Mouse (Mus musculus) urinary bladder, adult 2 months (tissue): ENCODE data around the gene Negr1. TPM values are rescaled to one million over a fixed set of nuclear protein-coding genes. Genes with fewer than 3 reads are reported as not detected.

Experiments
- DNase-seq: peaks from one replicate; pipeline ENCODE4 v3.0.0; 2022; ENCODE audit warnings: low spot score
- polyA plus RNA-seq: library from polyadenylated mRNA; depleted of rRNA; stranded (reverse); fragments of >200 nt; gene quantifications from 2 replicates; pipeline ENCODE4 v1.2.3, GENCODE M21; 2012

Gene Negr1
- polyA plus RNA-seq, 1 experiment: 4.6 TPM

- DNase-seq: no peak
Measured at GRCm38 (mm10) chr3:157209386-157209785, 647.8 kb downstream of the Negr1 start.

DNA sequence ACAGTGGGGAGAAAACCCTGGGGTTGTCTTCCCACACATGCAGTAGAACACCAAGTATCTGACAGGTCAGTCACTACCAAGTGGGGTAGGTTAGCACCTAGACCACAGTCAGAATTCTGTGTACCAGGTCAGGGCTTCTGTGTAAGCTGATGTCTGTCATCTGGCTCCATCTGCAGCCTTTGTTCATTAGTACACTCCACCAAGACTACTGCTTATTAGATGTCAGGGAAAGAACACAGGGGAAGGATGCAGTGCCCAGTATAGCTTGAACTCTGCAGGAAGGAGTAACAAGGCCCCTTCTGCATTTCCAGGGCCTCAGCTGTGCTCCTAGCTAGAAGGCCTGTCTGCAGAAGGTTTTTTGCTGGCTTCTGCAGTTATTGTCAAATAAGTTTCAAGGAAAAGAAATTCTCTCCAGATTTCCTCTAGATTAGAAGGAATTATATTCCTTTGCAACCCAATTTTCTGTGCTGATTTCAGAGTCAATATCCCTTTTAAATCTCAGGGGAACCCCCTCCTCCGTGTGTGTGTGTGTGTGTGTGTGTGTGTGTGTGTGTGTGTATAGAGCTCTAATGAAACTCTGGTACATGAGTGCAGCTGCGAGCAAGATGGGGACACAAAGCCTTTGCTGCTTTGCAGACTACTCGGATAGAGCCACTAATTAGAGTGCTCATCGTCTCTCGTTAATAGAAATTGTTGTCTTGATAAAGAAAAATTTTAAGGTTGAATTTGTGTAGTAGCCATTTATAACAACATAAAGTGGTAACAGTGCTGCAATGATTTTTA is 654.5 kb downstream of the Negr1 start:
- DNase-seq: no peak

DNA sequence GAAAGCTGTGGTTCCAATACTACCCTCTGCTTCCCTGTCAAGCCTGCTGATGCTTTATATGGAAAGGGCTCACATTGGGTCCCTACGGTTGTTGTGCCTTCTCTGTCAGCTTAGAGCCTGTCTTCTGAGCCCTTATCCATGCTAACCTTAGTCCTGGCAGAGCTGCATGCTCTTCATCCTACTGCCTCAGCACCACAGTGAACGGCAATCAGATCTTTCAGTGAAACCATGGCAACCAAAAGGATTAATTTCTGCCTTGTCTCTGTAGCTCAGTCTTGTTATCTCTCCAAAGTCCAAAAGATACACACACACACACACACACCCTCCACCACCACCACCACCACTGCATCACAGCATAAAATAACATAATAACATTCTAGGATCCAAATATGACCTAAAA is 656.2 kb downstream of the Negr1 start:
- no peak for DNase-seq

DNA sequence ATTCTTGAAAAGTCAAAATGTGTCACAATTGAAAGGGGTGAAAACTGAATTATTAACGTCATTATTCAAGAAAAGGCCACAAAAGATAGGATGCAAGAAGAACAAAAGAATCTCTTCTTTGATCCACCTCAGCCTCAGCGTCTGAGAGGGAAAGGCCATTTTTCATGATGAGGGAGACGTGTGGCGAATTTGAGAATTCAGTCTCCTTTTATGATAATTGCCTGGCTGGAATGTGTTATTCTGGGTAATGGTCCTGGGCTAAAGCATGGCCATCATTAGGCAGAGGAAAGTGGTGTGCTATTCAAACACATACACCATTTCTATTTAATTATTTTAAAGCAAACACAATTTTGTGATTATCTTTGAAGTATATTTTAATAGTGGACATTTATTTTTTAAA is 663.3 kb downstream of the Negr1 start:
- DNase-seq: no peak

- no peak for DNase-seq
Measured at GRCm38 (mm10) chr3:157232723-157233122, 671.1 kb downstream of the Negr1 start.

- no peak for DNase-seq
Measured at GRCm38 (mm10) chr3:157240240-157240639, 678.6 kb downstream of the Negr1 start.

DNA sequence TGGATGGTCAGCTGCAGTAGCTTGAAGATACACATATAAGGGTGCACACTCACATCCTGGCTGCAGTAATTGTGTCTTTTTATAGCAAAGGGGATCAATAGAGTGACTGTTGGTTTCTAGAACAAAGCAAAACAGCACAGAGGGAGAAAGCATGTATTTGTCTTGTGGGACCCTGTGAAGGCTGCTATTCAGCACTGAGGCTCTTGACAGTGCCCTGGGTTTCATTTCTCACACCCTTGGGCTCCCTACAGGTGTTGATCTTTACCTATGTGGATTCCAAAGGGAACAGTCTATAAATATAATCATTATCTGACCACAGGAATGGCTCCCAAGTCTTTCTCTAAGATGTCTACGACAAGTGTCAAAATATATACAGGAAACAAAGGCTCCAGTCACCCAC is 693.9 kb downstream of the Negr1 start:
- DNase-seq: no peak

DNA sequence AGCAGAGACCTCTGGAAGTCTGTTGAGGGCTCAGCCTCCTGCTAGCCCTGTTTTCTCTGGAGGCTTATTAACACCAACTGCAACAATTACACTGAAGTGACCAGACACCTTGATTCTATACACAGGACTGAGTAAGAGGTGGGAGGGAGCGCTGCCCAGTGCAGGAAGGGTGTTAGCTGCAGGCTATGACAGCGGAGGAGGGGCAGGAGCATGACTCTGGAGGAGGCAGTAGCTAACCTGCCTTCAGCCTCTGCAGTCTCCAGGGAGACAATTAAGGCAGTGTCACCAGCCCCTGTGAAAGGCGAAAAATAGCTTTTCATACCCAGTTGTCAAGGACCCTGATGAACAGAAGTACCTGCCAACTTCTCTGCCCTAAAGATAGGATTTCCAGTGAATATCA is 694.3 kb downstream of the Negr1 start:
- no peak for DNase-seq

GRCm38 (mm10) chr3:157268742-157269141 is 707.1 kb downstream of the Negr1 start:
- DNase-seq: no peak

GRCm38 (mm10) chr3:157272379-157272778 is 710.8 kb downstream of the Negr1 start:
- DNase-seq: no peak

- DNase-seq: no peak
Measured at GRCm38 (mm10) chr3:157274143-157274542, 712.5 kb downstream of the Negr1 start.

GRCm38 (mm10) chr3:157279717-157280116 is 718.1 kb downstream of the Negr1 start:
- no peak for DNase-seq

DNA sequence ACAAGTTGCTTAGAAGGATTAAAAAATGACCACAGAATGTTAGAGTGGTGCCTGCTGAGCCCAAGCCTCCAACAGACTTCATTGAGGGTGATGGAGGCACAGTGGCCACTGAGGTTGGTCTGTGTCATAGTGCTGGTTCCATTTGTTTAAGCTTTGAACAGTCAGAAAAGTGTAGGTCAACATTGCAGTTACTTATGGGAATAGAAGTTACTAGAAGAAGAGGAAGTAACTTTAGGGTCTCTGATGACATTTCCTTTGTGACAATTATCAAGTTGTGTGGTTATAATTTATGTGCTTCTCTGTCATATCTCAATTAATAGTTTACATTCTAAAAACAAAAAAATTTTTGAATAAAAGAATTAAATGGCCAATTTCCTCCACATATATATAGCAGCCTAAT is 719.7 kb downstream of the Negr1 start:
- DNase-seq: no peak

DNA sequence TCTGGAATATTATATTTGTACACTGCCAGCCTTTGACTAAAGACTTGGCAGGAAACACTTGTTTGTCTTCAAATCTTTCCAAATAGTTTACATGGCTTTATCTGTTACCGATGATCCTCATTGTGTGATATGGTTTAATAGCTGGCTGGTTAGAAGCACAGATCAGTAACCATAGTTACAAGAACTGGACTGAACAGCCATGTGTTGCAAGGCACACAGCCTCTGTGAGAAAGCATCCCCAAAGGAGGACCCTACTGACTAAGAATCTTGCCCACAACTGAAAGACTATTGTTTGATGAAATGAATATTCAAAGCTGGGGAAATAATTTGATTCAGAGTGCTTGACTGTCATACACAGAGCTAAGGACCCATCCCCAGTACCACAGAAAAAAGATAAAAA is 729.7 kb downstream of the Negr1 start:
- DNase-seq: no peak

- DNase-seq: no peak
Measured at GRCm38 (mm10) chr3:157297216-157297615, 735.6 kb downstream of the Negr1 start.

- DNase-seq: no peak
Measured at GRCm38 (mm10) chr3:157303430-157304116, 742.0 kb downstream of the Negr1 start.

GRCm38 (mm10) chr3:157321081-157321573 is 759.5 kb downstream of the Negr1 start:
- no peak for DNase-seq

GRCm38 (mm10) chr3:157321834-157322233 is 760.2 kb downstream of the Negr1 start:
- DNase-seq: no peak

DNA sequence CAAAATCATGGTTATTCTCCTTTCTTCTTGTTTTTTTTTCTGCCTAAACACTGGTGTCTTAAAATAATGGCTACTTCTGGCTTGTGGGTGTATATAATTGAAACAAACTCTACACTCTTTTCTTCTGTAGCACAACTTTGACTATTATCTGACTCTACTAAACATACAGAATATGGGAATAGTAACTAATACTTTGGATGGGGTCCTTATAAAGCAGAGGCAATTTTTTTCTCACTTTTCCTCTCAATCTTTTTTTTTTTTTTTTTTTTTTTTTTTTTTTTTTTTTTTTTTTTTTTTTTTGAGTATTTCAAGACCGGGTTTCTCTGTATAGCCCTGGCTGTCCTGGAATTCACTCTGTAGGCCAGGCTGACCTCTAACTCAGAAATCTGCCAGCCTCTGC is 772.6 kb downstream of the Negr1 start:
- no peak for DNase-seq

DNA sequence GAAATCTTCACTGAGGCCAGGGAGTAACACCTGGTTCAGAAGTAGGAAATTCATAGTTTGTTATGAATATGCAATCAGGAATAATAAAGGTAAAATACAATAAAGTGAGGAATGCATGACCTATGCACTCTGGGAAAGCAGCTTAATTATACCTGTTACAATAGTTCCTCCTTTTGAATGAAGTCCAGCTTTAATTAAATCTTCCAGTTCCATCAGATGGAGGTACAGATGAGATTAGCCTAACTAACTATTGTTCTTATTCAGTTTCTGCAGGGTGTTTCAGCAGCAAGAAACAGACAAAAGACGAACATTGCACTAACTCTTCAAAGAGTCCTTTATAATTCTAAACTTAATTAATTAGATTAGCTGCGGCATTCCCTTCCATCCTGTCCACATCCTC is 787.9 kb downstream of the Negr1 start:
- no peak for DNase-seq

- DNase-seq: no peak
Measured at GRCm38 (mm10) chr3:157358905-157359304, 797.3 kb downstream of the Negr1 start.

DNA sequence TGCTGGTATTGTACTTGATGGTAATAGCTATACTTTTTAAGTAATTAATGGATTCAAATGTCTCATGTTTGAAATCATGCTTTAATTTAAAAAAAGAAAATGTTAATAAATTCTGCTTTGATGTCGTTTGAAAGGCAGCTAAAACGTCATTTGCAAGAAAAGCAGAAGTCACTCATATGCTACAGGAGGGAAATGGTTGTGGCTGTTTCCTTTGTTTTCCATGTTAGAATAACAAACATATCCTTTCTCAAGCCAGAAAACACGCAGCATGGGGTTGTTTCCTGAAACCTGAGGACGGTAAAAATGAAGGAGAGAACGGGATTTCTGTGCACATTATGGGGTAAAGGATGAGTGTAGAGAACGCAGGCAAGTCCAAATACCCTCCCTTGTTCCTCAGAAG is 798.2 kb downstream of the Negr1 start:
- DNase-seq: no peak
